Mouse (Mus musculus): ENCODE results near the gene Wdr18.
A peak's percentile ranks its signal among the peaks of the same experiment; 100 is the strongest.
"Not testable (repeated sequence)": the region's sequence is repeated elsewhere in the genome, so short reads cannot be mapped to it uniquely, and the experiment has no call there.

The Wdr18 gene

DNA sequence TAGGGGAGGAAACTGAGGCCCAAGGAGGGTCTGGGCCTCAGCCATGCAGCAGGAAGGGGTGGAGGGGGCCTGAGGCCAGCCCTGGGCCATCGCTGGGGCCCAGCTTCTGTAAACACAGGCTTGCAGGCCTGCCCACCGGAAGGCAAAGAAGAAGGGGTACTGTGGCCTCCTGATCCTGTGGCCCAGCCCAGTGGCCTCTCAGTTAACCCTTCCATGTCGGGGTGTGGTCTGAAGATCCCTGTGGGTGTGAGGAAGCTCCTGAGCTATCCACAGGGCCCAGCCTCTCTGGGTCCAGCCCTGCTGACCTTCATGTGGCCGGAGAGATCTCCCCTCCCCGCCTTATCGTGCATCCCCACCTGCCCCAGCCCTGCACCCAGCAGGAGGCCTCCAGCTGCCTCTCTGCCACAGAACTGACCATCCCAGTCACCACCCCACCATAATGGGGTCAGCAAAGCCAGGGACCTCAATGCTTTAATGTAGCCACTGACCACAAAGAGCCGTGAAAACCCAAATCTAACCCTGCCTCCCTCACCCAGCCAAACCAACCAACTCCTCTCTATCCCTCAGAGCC, 13.1 kb upstream of the Wdr18 start:
- no peak for DNase-seq (ENCODE audit: low spot score in 2 of 2)

DNA sequence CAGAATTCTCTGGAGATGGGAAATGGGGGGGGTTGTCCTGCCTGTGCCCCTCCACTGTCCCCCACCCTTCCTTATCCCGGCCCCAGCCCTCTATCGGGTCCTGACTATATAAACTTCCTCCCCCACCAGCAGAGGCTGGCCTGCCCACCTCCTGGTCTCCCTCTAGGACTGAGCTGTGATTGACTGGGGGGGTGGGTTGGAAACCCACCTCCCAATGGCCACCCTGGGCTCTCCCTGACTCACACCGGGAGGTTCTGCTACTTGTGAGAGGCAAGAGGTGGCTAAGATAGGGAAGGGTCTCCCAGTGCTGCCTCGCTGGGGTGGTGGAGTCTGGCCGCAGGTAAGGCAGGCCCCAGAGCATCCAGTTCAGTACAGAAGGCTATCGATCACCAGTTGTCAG, 12.4 kb upstream of the Wdr18 start:
- DNase-seq (ENCODE audit: low spot score in 2 of 2): no peak

DNA sequence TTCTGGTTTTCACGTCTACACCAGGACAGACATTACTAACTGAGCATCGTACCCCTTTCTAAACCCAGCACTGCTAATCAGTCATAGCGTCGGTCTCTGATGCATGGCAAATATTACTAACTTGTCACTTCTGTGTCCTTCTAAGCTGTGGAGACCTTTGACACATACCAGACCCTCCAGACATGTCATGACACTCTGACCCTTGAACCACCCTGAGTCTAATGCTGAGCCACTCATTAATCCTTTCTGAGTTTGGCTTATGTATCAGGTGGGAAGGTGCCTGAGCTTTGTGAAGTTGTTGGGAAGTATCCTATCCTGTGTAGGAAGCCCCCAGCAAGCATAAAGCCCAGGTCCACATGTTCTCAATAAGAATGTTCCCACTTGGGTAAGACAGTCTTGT, 10.1 kb upstream of the Wdr18 start:
- no peak for DNase-seq (ENCODE audit: low spot score in 2 of 2)

DNA sequence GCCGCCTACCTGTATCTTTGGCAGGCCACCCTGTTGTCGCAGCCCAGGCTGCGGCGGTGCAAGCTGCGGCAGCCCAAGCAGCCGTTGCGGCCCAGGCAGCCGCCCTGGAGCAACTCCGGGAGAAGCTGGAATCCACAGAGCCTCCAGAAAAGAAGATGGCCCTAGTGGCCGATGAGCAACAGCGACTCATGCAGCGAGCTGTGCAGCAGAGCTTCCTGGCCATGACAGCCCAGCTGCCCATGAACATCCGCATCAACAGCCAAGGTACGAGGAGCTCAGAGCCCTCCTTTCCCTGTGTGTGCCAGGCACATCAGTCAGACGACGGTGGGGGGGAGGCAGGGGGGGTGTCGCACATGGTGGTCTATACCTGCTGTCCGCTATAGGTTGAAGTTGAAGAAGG, 9.3 kb upstream of the Wdr18 start:
- DNase-seq (ENCODE audit: low spot score in 2 of 2): no peak

DNA sequence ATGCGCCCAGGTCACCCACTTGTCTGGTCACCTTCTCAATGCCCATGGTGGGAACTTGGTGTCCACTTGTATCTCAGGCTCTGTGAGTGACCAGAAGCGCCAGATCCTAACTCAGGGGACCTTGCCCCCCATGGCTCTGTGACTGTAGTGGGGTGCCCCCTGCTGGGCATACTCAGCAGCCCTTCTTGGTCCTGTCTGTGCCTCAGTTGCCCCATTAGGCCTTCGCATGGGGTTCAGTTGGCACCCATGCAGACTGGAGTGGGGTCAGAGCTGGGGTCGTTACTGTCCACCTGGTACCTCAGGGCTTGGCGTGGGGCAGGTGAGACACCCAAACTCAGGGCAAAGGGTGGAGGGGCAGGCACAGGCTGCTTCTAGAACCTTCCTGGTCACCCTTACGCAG, 6.0 kb upstream of the Wdr18 start:
- DNase-seq (ENCODE audit: low spot score in 2 of 2): peak in 1 of 2 experiments; percentile 28

DNA sequence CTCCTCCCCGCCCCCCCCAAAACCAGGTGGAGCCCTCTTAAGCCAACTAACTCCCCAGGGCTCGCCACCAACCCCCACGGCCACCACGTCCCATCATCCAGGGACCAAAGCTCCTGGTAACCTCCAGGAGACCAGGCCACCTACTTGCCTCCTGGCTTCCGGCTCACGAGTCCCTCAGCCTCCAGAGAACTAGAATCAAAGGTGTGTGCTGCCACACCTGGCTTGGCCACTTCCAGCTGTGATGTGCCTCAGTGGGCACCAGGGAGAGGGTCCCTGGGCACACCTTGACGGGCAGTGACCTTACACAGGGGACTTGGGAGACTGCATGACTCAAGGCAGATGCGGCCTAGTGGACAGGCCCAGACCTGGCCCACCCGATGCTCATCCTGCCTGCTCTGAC, 4.3 kb upstream of the Wdr18 start:
- no peak for DNase-seq (ENCODE audit: low spot score in 2 of 2)

DNA sequence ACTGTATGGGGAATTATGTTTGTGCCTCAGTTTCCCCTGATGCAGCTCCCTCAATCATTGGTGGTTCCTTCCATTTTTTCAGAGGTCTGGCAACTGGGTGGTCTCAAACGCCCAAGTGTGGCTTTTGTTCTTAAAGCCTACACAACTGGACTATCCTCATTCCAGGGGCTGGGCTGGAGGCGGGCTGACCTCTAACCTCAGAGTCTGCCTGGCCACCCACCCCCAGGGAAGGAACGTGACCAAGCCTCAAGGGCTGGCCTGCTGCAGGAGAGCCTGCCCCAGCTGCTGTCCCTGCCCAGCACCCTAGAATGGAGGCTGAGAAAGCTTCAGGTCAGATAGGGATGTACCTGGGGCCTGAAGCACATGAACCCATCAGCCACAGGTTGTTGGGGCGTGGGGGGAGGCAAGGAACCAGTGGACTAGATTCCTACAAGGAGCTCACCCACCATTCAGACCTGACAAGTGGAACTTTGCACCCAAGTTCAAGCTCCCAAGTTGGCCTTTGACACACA, 3.3 kb upstream of the Wdr18 start:
- no peak for DNase-seq (ENCODE audit: low spot score in 2 of 2)

DNA sequence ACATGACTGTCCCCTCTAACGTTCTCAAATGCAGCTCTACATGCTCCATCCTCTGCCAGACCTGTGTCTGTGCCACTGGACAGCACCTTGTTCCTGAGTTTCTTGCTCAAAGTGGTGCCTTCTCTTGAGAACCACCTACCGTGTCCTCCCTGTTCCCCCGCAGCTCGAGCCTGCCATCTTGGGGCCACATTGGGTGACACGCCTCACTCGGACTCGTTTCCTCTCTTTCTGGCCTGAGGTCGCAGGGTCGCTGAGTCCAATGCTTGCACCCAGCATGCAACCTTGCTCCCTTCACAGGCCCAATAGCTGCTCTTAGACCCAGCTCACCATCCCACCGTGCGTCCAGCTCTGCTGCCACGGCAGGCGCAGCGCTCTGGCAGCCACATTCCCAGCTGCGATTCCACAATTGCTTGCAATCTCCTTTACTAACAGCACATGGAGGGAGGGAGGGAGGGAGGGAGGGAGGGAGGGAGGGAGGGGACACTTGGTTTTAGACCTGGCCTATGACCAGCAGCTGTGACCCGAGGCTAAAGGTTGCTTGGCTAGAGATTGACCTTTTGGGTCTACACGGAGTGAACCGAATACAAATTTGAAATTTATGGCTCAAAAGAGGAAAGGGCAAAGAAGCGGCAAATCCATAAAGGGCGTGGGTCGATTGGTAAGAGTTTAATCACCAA, 1.7 kb upstream of the Wdr18 start:
- peak; percentile 69 to 82 for DNase-seq (ENCODE audit: low spot score in 2 of 2)

DNA sequence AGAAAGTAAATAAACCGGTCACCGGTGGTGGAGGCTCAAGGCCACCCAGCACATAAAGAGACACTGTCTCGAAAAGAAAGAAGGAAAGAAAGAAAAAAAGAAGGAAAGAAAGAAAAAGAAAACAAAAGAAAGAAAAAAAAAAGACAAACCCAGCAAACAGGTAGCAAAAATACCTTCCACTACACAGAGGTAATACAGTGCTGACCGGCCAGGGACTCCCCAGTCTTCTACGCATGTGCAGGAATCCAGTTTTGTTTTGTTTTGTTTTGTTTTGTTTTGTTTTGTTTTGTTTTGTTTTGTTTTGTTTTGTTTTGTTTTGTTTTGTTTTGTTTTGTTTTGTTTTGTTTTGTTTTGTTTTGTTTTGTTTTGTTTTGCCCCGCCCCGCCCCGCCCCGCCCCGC, 540 bp upstream of the Wdr18 start:
- DNase-seq (ENCODE audit: low spot score in 2 of 2): not testable (repeated sequence)

DNA sequence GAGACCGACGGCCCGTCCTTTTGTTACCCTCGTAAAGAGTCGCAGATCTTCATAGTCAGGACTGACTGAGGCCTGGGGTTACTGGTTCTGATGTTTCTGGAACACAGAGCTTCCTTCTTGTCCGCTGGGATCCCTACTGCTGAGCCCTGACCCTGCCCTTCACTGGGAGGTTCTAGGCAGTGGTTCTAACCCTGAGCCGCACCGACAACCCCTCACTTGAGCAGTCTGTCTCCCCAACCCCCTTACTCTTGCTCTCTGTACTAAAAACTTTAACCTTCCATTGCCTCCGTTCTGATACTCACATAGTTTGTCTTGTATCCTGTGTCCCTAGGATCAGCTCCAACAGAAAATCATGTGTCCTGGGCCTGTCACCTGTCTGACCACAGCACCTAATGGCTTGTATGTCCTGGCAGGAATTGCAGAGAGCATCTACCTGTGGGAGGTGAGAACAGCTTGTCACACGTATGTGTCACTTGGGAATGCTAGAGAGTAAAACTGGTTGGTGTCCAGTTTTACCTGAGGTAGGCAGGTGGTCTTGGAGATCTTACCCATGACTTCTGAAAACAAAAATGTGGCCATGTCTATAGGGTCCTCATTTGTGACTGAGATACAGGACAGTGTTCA, 831 bp downstream of the Wdr18 start:
- DNase-seq (ENCODE audit: low spot score in 2 of 2): no peak

DNA sequence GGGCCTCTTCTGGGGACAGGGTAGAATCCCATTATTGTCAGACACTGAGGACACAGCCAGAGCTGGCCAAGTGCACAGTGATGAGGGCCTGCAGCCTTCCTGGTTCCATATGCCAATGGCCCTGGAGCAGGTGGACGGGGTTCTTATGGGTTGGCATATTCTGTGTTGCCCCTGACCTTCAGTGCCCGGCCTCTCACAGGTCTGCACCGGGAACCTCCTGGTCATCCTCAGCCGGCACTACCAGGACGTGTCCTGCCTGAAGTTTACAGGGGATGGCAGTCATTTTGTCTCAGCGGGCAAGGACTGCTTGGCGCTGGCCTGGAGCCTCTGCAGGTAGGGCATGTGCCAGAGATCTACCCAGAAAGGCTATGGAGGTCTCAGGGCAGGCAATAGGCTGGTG, 4.8 kb downstream of the Wdr18 start:
- DNase-seq (ENCODE audit: low spot score in 2 of 2): no peak

DNA sequence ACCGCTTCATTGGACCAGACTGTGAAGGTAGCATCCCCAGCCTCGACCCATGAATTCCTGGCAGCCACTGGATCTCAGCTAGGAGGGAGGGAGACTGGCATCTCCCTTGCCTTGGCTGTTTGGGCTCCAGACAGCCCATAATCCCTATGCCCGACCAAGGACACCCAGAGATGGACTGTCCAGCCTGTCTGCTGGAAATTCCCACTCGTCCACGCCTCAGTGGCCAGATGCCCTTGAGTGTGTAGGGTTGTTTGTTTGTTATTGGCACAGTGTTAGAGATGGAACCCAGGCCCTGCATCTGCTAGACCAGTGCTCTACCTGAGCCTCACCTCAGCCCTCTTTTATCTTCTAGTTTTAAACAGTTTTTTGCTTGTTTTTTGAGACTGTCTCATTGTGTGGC, 5.4 kb downstream of the Wdr18 start:
- no peak for DNase-seq (ENCODE audit: low spot score in 2 of 2)

DNA sequence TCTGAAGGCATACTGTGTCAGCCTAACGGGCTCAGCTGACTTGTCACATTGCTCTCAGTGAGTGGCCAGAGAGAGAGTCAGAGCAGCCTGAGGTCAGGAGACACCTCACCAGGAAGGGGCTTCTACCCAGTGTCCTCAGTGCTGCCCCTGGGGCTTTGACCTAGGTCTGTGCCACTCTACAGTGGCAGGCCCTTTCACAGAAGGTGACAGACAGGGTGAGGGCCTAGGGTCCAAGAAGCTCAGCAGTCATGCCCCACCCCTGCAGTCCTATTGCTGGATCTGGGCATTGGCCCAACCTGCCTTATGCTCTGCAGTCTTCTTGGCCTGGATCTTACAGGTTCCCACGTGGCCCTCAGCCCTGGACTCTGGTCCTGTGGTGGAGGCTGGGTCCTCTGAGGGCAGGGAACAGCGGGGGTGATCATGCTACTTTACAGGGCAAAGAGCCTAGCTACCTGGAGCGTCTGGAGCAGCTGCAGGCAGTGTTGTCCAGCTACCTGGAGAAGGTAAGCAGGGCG, 7.0 kb downstream of the Wdr18 start:
- no peak for DNase-seq (ENCODE audit: low spot score in 2 of 2)

DNA sequence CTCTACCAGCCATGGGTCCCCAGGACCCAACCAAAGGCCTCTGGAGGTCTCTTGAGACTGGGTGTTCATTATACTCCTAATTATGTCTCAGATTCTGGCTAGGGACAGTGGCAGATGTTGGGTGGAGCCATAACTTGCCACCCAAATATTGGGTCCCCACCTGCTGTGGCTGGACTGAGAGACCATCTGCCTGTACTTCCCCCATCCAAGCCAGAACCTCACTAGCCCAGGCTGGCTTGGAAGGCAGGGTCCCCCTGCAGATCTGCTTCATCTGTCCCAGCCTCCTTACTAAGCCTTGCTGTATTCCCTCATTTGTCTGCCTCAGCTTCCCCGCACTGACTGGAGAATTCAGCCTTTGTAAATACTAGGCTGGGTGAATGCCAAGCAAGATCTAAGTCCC, 8.2 kb downstream of the Wdr18 start:
- DNase-seq (ENCODE audit: low spot score in 2 of 2): no peak

DNA sequence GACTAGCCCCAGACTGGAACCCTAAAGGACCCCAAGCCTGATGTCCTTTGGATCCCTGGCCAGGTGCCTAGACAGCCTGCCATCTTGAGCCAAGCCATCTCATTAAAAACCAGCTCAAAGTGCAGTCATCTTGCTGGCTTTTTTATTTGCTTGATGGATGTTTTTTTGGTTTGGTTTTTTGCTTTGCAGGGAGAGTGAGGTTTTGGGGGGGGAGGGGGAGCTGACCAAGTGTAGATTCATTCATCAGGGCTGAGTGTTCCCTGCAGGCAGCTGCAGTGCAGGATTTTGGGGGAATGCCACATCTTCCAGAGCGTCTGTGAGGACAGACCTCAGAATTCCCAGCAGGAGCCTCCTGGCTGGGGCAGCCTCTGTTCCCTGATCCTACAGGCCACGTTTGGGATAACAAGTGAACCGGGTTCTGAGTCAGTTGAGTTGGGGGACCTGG, 9.2 kb downstream of the Wdr18 start:
- no peak for DNase-seq (ENCODE audit: low spot score in 2 of 2)

DNA sequence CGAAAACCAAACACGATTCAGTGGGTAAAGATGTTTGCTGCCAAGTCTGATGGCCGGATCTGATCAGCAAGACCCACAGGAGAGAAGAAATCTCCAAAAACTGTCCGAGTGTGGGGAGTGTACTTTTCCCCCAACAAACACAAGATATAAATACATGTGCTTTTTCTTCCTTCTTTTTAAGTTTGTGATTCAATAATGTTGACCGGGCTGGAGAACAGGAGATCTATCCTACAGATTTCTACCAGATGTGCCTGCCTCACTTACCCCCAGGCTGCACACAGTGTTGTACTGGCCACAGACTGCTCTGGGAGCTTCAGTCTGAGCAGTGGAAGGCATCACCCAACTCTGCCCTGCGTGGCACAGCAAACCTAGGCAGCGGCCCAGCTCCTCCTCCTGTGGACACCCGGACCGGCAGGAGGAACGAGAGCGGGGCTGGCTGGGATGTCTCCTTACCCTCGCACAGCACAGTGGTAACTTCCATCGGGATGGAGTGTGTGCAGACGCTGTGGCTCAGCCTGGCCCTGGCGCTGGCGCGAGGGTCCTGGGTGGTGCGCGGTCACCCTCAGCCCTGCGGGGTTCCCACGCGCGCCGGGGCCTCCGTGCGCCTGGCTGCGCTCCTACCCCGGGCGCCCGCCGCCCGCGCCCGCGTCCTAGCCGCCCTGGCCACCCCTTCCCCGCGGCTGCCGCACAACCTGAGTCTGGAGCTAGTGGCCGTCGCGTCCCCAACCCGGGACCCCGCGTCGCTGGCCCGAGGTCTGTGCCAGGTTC, 10.6 kb downstream of the Wdr18 start, which contains the start of gene Grin3b:
TSS of gene Grin3b (plus strand) at position 301 of the 768 bp plus-strand sequence.
- DNase-seq (ENCODE audit: low spot score in 2 of 2): no peak

DNA sequence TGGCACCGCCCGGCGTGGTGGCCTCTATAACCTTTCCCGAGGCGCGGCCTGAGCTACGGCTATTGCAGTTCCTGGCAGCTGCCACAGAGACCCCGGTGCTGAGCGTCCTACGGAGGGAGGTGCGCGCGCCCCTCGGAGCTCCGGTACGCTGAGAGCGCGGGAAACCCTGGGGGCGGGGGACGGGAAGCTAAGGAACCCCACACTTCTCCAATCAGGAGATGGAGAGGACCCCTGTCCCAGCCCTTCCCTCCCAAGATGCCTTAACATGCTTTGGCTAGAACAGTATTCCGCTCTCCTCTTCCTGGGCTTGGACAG, 11.2 kb downstream of the Wdr18 start:
- DNase-seq (ENCODE audit: low spot score in 2 of 2): no peak

DNA sequence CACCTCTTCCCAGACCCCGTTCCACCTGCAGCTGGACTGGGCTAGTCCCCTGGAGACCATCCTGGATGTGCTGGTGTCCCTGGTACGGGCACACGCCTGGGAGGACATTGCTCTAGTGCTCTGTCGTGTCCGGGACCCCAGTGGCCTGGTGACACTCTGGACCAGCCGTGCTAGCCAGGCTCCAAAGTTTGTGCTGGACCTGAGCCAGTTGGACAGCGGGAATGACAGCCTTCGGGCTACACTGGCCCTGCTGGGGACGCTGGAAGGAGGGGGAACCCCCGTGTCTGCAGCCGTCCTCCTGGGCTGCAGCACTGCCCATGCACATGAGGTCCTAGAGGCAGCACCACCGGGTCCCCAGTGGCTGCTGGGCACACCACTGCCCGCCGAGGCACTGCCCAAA, 12.9 kb downstream of the Wdr18 start:
- DNase-seq (ENCODE audit: low spot score in 2 of 2): no peak

DNA sequence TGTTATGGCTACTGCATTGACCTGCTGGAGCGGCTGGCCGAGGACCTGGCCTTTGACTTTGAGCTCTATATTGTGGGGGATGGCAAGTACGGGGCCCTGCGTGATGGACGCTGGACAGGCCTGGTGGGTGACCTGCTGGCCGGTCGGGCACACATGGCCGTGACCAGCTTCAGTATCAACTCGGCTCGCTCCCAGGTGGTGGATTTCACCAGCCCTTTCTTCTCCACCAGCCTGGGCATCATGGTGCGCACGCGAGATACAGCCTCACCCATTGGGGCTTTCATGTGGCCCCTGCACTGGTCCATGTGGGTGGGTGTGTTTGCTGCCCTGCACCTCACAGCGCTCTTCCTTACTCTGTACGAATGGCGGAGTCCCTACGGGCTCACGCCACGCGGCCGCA, 14.1 kb downstream of the Wdr18 start:
- DNase-seq (ENCODE audit: low spot score in 2 of 2): no peak

DNA sequence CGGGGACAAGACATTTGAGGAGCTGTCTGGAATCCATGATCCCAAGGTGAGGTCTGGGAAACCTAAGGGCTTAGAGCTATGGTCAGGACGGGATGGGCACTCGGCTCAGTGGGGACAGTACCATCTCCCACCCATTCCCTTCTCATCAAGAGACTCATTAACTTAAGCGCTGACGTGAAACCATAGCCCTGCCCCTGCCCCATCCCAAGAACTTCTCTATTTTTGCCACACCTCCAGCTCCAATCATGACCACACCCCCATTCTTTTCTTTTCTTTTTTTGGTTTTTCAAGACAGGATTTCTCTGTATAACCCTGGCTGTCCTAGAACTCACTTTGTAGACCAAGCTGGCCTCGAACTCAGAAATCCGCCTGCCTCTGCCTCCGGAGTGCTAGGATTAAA, 14.7 kb downstream of the Wdr18 start:
- no peak for DNase-seq (ENCODE audit: low spot score in 2 of 2)

DNA sequence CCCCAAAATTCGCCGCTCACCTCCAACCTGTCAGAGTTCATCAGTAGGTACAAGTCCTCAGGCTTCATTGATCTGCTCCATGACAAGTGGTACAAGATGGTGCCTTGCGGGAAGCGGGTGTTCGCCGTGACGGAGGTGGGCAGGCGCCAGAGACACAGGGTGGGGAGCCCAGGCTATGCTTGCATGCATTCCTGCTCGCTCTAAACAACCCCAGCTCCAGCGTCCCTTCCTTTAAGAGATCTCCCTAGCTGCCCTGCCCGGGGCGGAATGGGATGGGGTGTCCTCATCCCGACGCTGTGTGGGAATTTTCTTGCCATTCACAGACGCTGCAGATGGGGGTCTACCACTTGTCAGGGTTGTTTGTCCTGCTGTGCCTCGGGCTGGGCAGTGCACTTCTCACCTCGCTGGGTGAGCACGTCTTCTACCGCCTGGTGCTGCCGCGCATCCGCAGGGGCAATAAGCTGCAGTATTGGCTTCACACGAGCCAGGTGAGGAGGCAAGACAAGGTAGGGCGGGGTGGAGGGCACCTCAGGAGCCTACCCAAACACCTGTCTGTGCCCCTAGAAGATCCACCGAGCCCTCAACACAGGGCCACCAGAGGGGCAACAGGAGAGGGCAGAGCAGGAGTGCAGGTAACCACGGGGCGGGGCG, 16.2 kb downstream of the Wdr18 start:
- DNase-seq (ENCODE audit: low spot score in 2 of 2): no peak

DNA sequence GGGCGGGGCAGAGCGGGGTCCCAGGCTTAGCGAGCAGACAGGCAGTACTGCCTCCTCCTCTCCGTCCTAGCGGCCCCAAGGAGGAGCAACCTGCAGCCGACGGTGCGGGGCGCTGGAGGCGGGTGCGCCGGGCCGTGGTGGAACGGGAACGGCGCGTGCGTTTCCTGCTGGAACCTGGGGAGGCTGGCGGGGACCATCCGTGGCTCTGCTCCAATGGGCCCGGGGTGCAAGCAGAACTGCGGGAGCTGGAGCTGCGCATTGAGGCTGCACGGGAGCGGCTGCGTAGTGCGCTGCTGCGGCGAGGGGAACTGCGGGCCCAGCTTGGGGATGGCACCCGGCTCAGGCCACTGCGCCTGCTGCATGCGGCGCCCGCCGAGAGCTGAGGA, 16.8 kb downstream of the Wdr18 start:
- no peak for DNase-seq (ENCODE audit: low spot score in 2 of 2)
